Mouse (Mus musculus) spleen, adult 2 months (tissue): Measurements from ENCODE around the gene Bet1l.

ENCODE experiments used
- CTCF ChIP-seq: fragments of 200-500 bp; IDR thresholded peaks from 2 replicates; pipeline ENCODE4 v1.5.1; 2011; ENCODE audit warnings: mild to moderate bottlenecking, inconsistent platforms; ENCODE audit not compliant: insufficient read depth, insufficient read length, insufficient replicate concordance; ENCODE audit errors: extremely low read depth
- POLR2A ChIP-seq: fragments of 200-500 bp; IDR thresholded peaks from 2 replicates; pipeline ENCODE4 v1.6.1; 2011; ENCODE audit warnings: low read depth, low read length, inconsistent platforms

GRCm38 (mm10) chr7:140897863-140898262, 40.5 kb upstream of the Bet1l start:
- TF ChIP-seq CTCF (no peak), POLR2A (no peak)
